Mouse (Mus musculus): ENCODE measurements around the gene Srsf6.

- TF ChIP-seq CTCF (IDR thresholded peaks at IDR 0.05; ENCODE audit: borderline replicate concordance, insufficient read depth, low read depth, low read length) (no peak), POLR2A (IDR thresholded peaks at IDR 0.05; ENCODE audit: borderline replicate concordance, insufficient read depth, low read length) (no peak)
These were observed 16.9 kb downstream of the Srsf6 start for GRCm38 (mm10) chr2:162948221-162948620.

Measured in cerebellum, adult 2 months (tissue).